Mouse (Mus musculus) lung, adult 2 months (tissue): ENCODE results near the gene Olfr251. TPM values are rescaled to one million over a fixed set of nuclear protein-coding genes. Genes with fewer than 3 reads are reported as not detected.
"Not testable (repeated sequence)": the region's sequence is repeated elsewhere in the genome, so short reads cannot be mapped to it uniquely, and the experiment has no call there.

Experiments used
- DNase-seq: peaks from one replicate; pipeline ENCODE4 v3.0.0; 2022
- H3K4me1 ChIP-seq: fragments of 200-500 bp; 2 replicates; pipeline ENCODE4 v1.6.1; 2011; ENCODE audit warnings: low read length; ENCODE audit not compliant: control insufficient read depth, insufficient read depth
- H3K4me3 ChIP-seq: fragments of 200-500 bp; replicated peaks from 2 replicates; pipeline ENCODE3; 2011; ENCODE audit warnings: low read depth, mild to moderate bottlenecking, control low read depth, low read length; ENCODE audit errors: extremely low read depth
- CTCF ChIP-seq: fragments of 200-500 bp; IDR thresholded peaks from 2 replicates; pipeline ENCODE4 v1.5.1; 2011; ENCODE audit warnings: mild to moderate bottlenecking, low read length, control low read depth; ENCODE audit not compliant: insufficient read depth
- POLR2A ChIP-seq: fragments of 200-500 bp; IDR thresholded peaks from 2 replicates; pipeline ENCODE4 v1.6.1; 2011; ENCODE audit warnings: low read depth, mild to moderate bottlenecking, control low read depth, low read length, borderline replicate concordance; ENCODE audit errors: extremely low read depth
- WGBS: fragments of 180-500 bp; shearing (Covaris S2); methylation state at CpG from one replicate; pipeline ENCODE4 v1.1.7; 2018; 5-methylcytosine and 5-hydroxymethylcytosine counted together
- polyA plus RNA-seq: library from polyadenylated mRNA; depleted of rRNA; stranded (reverse); fragments of >200 nt; gene quantifications from 2 replicates; pipeline ENCODE4 v1.2.3, GENCODE M21; 2012; rRNA removed

The Olfr251 gene
- polyA plus RNA-seq = not detected in 2 replicates

DNA sequence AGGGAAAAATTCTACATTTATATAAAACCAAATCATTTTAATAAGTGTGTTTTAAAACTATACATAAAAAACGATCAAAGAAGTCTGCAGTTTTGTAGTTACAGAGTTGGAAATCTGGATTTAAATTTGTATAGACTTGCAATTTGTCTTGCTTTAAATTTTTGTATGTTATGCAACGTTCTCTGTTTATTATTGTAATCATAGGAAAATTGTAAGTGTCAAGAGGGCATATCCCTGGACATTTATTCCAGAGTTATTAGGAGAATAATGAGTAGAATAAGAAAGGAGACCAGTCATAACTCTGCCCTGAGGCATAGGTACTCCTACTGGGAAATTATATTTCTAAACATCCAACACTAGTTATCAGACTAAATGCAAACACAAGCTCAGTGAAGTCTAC is at the start of gene Olfr251:
TSS of gene Olfr251 (plus strand) at position 301 of the 400 bp plus-strand sequence.
- WGBS = 44% methylated on average over 2 of the region's 2 CpGs
- Histone ChIP-seq H3K4me3 (no peak within 1 kb of the TSS), H3K4me1 (no peaks in the 10 kb centered on the region)
- DNase-seq = no peak
- TF ChIP-seq CTCF (no peak), POLR2A (no peak)

DNA sequence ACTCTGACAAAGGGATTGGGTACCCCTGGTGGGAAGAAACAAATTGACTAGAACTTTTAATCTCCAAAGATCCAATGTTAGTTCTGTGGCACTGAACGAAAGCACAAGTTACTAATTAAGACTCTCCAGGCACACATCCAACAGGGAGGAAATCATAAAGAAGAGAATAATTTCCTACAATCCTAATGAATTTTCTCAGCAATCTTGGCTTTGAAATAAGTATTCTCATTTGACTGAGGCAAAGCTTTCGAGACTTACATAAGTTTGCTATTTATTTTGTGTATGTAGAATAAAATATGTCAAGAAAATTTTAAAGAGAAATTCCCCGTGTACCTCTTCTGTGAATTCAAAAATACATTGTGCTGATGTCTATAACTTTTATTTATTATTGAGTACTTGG is 48.1 kb upstream of the Olfr251 start, which contains the start of gene Olfr25:
TSS of gene Olfr25 (plus strand) at position 301 of the 400 bp plus-strand sequence.
- Histone ChIP-seq H3K4me3 (no peak within 1 kb of the TSS), H3K4me1 (no peaks in the 10 kb centered on the region)
- DNase-seq = no peak
- TF ChIP-seq POLR2A (no peak), CTCF (no peak)
- 67% methylated on average over 3 of the region's 3 CpGs for WGBS

DNA sequence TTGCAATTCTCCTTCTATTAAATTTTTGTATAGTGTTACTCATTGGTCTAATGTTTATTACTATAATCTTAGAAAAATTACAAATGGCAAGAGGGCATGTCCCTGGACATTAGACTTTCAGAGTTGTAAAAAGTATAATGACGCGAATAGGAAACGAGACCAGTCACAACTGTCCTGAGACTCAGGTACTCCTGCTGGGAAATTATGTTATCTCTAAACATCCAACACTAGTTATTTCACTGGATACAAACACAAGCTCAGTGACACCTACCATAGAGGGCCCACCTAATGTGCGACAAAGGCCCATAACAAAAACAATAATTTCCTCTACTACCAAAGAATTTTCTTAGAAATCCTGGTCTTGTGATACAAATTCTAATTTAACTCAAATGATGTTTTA is 28.8 kb upstream of the Olfr251 start, which contains the start of gene Olfr898:
TSS of gene Olfr898 (plus strand) at position 301 of the 400 bp plus-strand sequence.
- TF ChIP-seq CTCF (no peak), POLR2A (no peak)
- no peak for DNase-seq
- Histone ChIP-seq H3K4me1 (no peaks in the 10 kb centered on the region), H3K4me3 (no peak within 1 kb of the TSS)
- WGBS = 94% methylated on average over 4 of the region's 4 CpGs

DNA sequence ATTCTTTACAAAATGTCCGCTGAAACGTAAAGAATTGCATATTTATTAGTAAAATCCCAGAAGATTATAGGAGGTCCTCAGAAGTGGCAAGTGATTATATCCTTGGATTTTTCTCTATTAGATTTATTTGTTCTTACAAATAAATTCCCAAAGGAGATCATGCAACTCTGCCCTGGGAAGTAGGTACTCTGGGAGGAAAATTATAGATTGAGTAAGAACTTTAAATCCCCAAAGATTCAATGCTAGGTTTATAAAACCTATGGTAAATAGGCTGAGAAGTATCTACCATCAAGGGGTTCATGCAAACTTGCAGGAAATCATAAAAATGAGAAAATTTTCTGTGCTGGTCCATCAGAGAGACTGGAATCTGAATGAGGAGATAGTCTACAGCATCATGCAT is 10.3 kb upstream of the Olfr251 start, which contains the start of gene Olfr250:
TSS of gene Olfr250 (plus strand) at position 301 of the 400 bp plus-strand sequence.
- TF ChIP-seq POLR2A = no peak
- no peak for TF ChIP-seq CTCF
- no peak within 1 kb of the TSS for H3K4me3 ChIP-seq
- no peaks in the 10 kb centered on the region for H3K4me1 ChIP-seq
- no peak for DNase-seq
- 88% methylated on average over 2 of the region's 2 CpGs for WGBS

DNA sequence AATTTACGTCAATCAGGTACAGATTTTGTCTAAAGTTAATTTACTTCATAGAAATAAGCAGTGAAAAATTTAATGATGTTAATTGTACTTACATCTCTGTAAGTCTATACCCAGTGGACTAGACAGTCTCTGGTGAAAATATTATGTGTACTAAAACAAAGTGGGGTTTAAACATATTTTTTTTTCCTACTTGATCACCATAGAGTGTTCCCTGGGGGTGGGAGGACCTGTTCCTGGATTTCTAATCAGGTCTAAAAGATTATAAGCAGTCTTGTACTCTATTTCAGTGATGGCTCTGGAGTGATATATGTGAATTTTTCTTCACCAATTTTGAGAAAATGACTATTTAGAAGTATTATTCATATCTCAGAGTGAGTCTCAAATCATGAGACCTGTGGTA is 24.5 kb downstream of the Olfr251 start, which contains the start of gene Olfr147:
TSS of gene Olfr147 (plus strand) at position 301 of the 400 bp plus-strand sequence.
- TF ChIP-seq POLR2A (no peak), CTCF (no peak)
- Histone ChIP-seq H3K4me3 (no peak within 1 kb of the TSS), H3K4me1 (no peaks in the 10 kb centered on the region)
- WGBS = 79% methylated on average over 1 of the region's 1 CpGs
- DNase-seq = no peak

DNA sequence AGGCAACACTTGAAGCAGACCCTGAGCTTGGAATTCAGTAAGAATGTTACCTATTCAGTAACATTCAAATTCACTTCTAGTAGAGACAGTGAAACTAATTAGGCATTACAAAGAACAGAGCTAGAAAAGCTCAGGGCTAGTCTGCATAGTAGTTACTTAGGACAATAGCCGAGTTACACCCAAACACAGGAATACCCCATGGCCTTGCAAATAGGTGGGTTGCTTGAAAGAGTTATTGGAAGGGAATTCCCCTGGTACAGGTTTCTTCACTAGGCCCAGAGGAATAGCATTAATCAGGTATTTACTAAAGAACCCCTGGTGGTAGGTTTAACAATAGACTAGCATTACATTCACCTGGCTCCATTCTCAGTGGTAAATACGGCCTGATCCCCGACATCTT is 30.6 kb downstream of the Olfr251 start:
- not testable (repeated sequence) for H3K4me3 ChIP-seq, DNase-seq, H3K4me1 ChIP-seq
- WGBS = 94% methylated on average over 3 of the region's 3 CpGs

DNA sequence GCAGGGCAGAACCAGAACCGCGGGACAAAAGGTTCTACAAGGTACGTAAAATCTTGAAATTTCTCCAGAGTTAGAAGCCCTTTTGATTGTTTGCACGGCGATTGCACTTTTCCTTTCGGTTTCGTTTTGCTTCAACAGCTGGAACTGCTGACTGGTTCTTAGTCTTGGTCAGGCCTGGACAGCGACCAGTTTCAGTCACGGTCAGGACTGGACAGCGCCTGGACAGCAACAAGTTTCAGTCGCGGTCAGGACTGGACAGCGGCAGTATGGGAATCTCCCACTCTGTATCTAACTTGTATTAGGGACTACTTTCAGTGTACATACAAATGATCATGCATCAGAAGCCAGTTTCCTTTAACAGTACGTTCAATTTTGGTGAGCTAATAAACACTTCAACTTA is 36.6 kb downstream of the Olfr251 start:
- 87% methylated on average over 14 of the region's 14 CpGs for WGBS
- not testable (repeated sequence) for H3K4me1 ChIP-seq, H3K4me3 ChIP-seq, DNase-seq

DNA sequence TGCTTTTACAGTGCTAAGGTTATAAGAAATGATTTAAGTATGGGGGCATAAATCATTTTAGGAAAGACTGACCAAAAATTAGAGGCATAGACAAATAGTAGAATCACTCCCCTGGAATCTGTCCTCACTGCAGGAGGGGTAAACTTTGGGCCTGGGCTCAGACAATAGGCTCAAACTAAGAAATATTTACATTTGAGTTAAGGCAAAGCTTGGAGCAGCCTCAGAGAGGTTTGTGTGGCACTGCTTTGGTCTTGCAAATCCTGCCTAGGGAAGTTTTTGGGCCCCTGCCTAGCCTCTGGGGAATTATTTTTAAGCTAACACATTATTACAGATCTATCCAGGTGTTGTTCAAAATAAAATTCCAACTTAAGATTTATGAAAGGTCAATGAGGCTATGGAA is 46.9 kb downstream of the Olfr251 start:
- no peak overlapping the region for H3K4me3 ChIP-seq
- TF ChIP-seq POLR2A = no peak
- no peak for TF ChIP-seq CTCF
- no peaks in the 10 kb centered on the region for H3K4me1 ChIP-seq
- no peak for DNase-seq

DNA sequence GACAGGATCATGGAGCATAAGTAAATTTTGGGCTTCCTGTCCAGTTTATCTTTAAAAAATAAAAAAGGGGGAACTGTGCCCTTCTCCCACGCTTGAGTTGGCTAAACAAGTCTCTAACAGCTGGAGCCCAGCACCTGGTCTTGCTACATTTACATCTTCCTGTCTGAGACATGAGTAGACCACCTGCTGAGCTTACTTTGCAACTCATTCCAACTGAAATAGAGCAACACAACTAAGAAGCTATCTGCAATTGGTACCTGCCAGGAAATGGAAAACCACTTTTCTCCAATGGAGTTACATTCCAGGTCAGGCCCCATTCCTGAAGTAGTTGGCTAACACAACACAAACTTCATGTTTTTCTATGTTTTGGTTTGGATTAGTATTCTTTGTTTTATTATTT is 50.1 kb downstream of the Olfr251 start:
- Histone ChIP-seq H3K4me1 (no peaks in the 10 kb centered on the region), H3K4me3 (no peak overlapping the region)
- DNase-seq = no peak
- 20% methylated on average over 1 of the region's 1 CpGs for WGBS
- TF ChIP-seq CTCF = no peak
- TF ChIP-seq POLR2A = no peak

DNA sequence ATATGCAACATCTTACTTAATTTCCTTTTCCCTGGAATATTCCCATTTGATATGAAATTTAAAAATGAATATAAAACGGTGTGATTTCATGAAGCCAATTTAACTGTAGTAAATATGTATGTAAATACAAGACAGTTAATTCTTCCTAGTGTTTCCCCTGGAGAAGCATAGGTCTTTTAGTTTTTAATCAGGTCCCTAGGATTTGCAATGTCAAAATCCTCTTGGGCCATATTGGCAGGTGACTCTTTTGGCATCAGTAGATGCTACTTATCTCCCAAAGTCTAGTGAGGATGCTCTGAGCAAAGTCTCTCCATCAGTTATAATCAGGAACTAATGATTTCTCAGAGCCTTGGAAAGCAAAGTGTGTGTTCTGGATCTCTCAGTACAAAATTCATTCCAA is 52.3 kb downstream of the Olfr251 start, which contains the start of gene Olfr901:
TSS of gene Olfr901 (plus strand) at position 301 of the 400 bp plus-strand sequence.
- H3K4me1 ChIP-seq = no peaks in the 10 kb centered on the region
- whole genome bisulfite sequencing = 81% methylated on average over 1 of the region's 1 CpGs
- no peak for TF ChIP-seq POLR2A
- no peak for TF ChIP-seq CTCF

More for the DNA sequence above, 52.3 kb downstream of the Olfr251 start, which contains the start of gene Olfr901:
- no peak for DNase-seq
- no peak within 1 kb of the TSS for H3K4me3 ChIP-seq

Other genes starting within 250 kb of the Olfr251 start
- gene Olfr890, start 234.6 kb upstream of the Olfr251 start, polyA plus RNA-seq = not detected in 2 replicates
- gene Olfr891, start 196.3 kb upstream of the Olfr251 start, polyA plus RNA-seq = not detected in 2 replicates
- not detected in 2 replicates for gene Olfr893, start 168.7 kb upstream of the Olfr251 start, polyA plus RNA-seq
- not detected in 2 replicates for gene Olfr894, start 159.0 kb upstream of the Olfr251 start, polyA plus RNA-seq
- gene Olfr143, start 124.3 kb upstream of the Olfr251 start, polyA plus RNA-seq = not detected in 2 replicates
- not detected in 2 replicates for gene Olfr895, start 109.2 kb upstream of the Olfr251 start, polyA plus RNA-seq
- gene Olfr896-ps1, start 86.0 kb upstream of the Olfr251 start, polyA plus RNA-seq = not detected in 2 replicates
- not detected in 2 replicates for gene Olfr25, start 48.0 kb upstream of the Olfr251 start, polyA plus RNA-seq
- gene Olfr898, start 28.7 kb upstream of the Olfr251 start, polyA plus RNA-seq = not detected in 2 replicates
- not detected in 2 replicates for gene Olfr250, start 10.2 kb upstream of the Olfr251 start, polyA plus RNA-seq
- gene Olfr147, start 24.6 kb downstream of the Olfr251 start, polyA plus RNA-seq = not detected in 2 replicates
- not detected in 2 replicates for gene Olfr901, start 52.4 kb downstream of the Olfr251 start, polyA plus RNA-seq
- gene Olfr902, start 70.6 kb downstream of the Olfr251 start, polyA plus RNA-seq = not detected in 2 replicates
- not detected in 2 replicates for gene Olfr904, start 86.1 kb downstream of the Olfr251 start, polyA plus RNA-seq
- gene Olfr905, start 94.0 kb downstream of the Olfr251 start, polyA plus RNA-seq = not detected in 2 replicates
- gene Olfr906, start 110.0 kb downstream of the Olfr251 start, polyA plus RNA-seq = not detected in 2 replicates
- gene Olfr907, start 118.7 kb downstream of the Olfr251 start, polyA plus RNA-seq = not detected in 2 replicates
- not detected in 2 replicates for gene Olfr911-ps1, start 144.5 kb downstream of the Olfr251 start, polyA plus RNA-seq
- not detected in 2 replicates for gene Olfr910, start 160.8 kb downstream of the Olfr251 start, polyA plus RNA-seq
- gene Olfr912, start 203.1 kb downstream of the Olfr251 start, polyA plus RNA-seq = not detected in 2 replicates
- not detected in 2 replicates for gene Olfr913, start 215.7 kb downstream of the Olfr251 start, polyA plus RNA-seq
- gene Olfr914, start 228.0 kb downstream of the Olfr251 start, polyA plus RNA-seq = not detected in 2 replicates